Mouse (Mus musculus): Measurements from ENCODE around the gene Tyrobp.

- TF ChIP-seq GATA1 (IDR thresholded peaks at IDR 0.05; ENCODE audit: borderline replicate concordance, low read length) (no peak), TAL1 (conservative IDR thresholded peaks at IDR 0.05; ENCODE audit: low read depth, low read length) (no peak)
These were observed 50.4 kb downstream of the Tyrobp start for GRCm38 (mm10) chr7:30463996-30464395.

Data from G1E (cell line).